Mouse (Mus musculus) testis, adult 2 months (tissue): Measurements from ENCODE around the gene Zfp281.

Experiments
- CTCF ChIP-seq: fragments of 200-500 bp; IDR thresholded peaks from 2 replicates; pipeline ENCODE4 v1.5.1; 2012; ENCODE audit warnings: low read depth, mild to moderate bottlenecking, inconsistent platforms, low read length, moderate library complexity; ENCODE audit not compliant: control insufficient read depth, insufficient read depth, insufficient replicate concordance
- POLR2A ChIP-seq: fragments of 200-500 bp; IDR thresholded peaks from 2 replicates; pipeline ENCODE4 v1.6.1; 2012; ENCODE audit warnings: low read depth, mild to moderate bottlenecking, inconsistent platforms, low read length, moderate library complexity; ENCODE audit not compliant: control insufficient read depth

GRCm38 (mm10) chr1:136637696-136638095 lies 13.0 kb downstream of the Zfp281 start:
- TF ChIP-seq CTCF (no peak), POLR2A (no peak)
